Mouse (Mus musculus): ENCODE data around the gene A630076J17Rik. TPM values are rescaled to one million over a fixed set of nuclear protein-coding genes. Genes with fewer than 3 reads are reported as not detected.

A630076J17Rik gene
- total and polyA plus RNA-seq, 3 experiments: not detected

DNA sequence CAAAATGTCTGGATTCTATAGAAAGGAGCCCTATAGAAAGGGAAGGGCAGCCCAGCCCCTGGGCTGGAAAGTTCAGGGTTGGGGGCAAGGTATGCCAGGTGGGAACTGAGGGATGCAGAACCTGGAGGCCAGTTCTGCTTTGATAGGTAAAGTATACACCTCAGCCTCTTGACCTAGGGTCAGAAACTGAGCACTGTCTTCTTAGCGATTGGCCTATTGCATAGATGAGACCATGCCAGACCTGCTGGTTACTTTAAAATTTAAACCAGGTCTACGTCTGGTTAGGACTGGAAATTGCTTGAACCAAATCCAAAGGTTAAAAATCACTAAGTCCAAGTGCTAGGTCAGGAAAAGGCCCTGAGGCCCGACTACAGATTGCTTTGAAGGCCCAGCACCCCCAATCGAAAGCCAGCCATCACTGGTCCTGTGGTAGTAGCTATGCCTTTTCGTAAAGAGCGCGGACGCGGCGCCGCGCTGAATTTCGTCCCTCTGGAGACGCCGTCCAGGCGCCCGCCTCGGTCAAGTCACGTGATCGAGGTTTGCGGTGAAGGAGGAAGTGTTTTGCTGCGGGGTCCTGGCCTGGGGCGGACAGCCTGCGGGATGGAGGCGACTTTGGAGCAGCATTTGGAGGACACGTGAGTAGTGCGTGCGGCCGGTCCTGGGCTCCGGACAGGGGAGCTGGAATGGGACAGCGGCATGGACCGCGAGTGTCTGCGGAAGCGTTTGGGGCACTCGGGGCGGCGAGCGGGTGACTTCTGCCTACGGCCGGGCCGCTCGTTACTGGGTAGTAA lies 48.3 kb downstream of the A630076J17Rik start, which contains the start of gene Lamtor5:
Gene Lamtor5 (plus strand): TSS at position 380 of the 791 bp plus-strand sequence.
- H3K27ac ChIP-seq (ENCODE audit: insufficient read depth, low read depth): 0 out of 2 replicates have a peak within 1 kb of the TSS, but pooled peaks have one; percentile 0
- no peaks in the 10 kb centered on the region for H3K27me3 ChIP-seq (replicated peaks)
- no peaks in the 10 kb centered on the region for H3K9me3 ChIP-seq (replicated peaks; ENCODE audit: low read length)

More for the DNA sequence above, 48.3 kb downstream of the A630076J17Rik start, which contains the start of gene Lamtor5:
- H3K4me1 ChIP-seq (ENCODE audit: control insufficient read depth in 1 of 2, insufficient read depth in 2 of 2): peaks cover 0 to 14% of the 10 kb centered on the region in 2 experiments; a peak in 3 of 4 replicates
- H3K9ac ChIP-seq (ENCODE audit: insufficient read depth, low read depth): peak within 1 kb of the TSS; percentile 59
- H3K4me3 ChIP-seq (replicated peaks in 1 of 3; ENCODE audit: low read depth in 2 of 3, low read length in 2 of 3, poor library complexity in 1 of 3): peak within 1 kb of the TSS; percentile 79 to 93 (median 84)
- H3K79me2 ChIP-seq (replicated peaks; ENCODE audit: control insufficient read depth, extremely low read depth, insufficient read depth, poor library complexity, severe bottlenecking): peaks cover 9% of the 10 kb centered on the region
- in situ Hi-C loops (cut with MboI; ENCODE audit: low pct_ligation_motif_present, low pct_unique_long_range_greater_than_20kb, low sequenced_read_pairs): no loop called here
- peak within 1 kb of the TSS; percentile 94 for H3K4me2 ChIP-seq (ENCODE audit: insufficient read depth, low read depth, poor library complexity, severe bottlenecking)
- dilution Hi-C loops (cut with MboI; ENCODE audit: extremely low pct_ligation_motif_present, extremely low pct_unique_long_range_greater_than_20kb, low sequenced_read_pairs): no loop called here
- peaks cover 13 to 22% of the 10 kb centered on the region in 2 experiments for H3K36me3 ChIP-seq (replicated peaks in 1 of 2; ENCODE audit: control insufficient read depth in 1 of 2, insufficient read depth in 1 of 2, low read length in 1 of 2)
- no peak for TF ChIP-seq MAFK (IDR thresholded peaks at IDR 0.05; ENCODE audit: insufficient replicate concordance, low read length)
- TF ChIP-seq JUND (conservative IDR thresholded peaks at IDR 0.05; ENCODE audit: low read depth, low read length): no peak
- TF ChIP-seq EP300 (IDR thresholded peaks at IDR 0.05; ENCODE audit: low read length): no peak
- TF ChIP-seq KAT2A (IDR thresholded peaks at IDR 0.05; ENCODE audit: insufficient replicate concordance, low read length): peak; percentile 77; the same call in 1 of the 2 replicates
- TF ChIP-seq UBTF (IDR thresholded peaks at IDR 0.05; ENCODE audit: low read depth, low read length): no peak
- TF ChIP-seq IRF4 (IDR thresholded peaks at IDR 0.05; ENCODE audit: low read depth, low read length): peak; percentile 45; the same call in 1 of the 2 replicates
- peak; percentile 44 for TF ChIP-seq MXI1 (IDR thresholded peaks at IDR 0.05; ENCODE audit: low read depth, low read length)
- 0 out of 2 replicates have a peak, but pooled peaks have one; percentile 17 for TF ChIP-seq MYC (IDR thresholded peaks at IDR 0.05; ENCODE audit: low read depth, low read length)
- no peak for TF ChIP-seq GABPA (IDR thresholded peaks at IDR 0.05; ENCODE audit: insufficient replicate concordance, low read depth, low read length)
- 0 out of 2 replicates have a peak, but pooled peaks have one; percentile 18 for TF ChIP-seq CHD2 (IDR thresholded peaks at IDR 0.05; ENCODE audit: low read length)
- peak; percentile 63; the same call in 1 of the 2 replicates for TF ChIP-seq POLR2A (IDR thresholded peaks at IDR 0.05; ENCODE audit: low read depth, low read length)
- TF ChIP-seq ZMIZ1 (IDR thresholded peaks at IDR 0.05; ENCODE audit: low read depth, low read length): 0 out of 2 replicates have a peak, but pooled peaks have one; percentile 41
- no peak for TF ChIP-seq ZKSCAN1 (IDR thresholded peaks at IDR 0.05; ENCODE audit: borderline replicate concordance, low read depth, low read length)
- no peak for TF ChIP-seq JUN (IDR thresholded peaks at IDR 0.05; ENCODE audit: insufficient read depth, low read depth, low read length)
- no peak for TF ChIP-seq CHD1 (IDR thresholded peaks at IDR 0.05; ENCODE audit: low read depth, low read length)
- peak; percentile 88 for TF ChIP-seq HCFC1 (IDR thresholded peaks at IDR 0.05; ENCODE audit: low read depth, low read length)
- TF ChIP-seq MAX (IDR thresholded peaks at IDR 0.05; ENCODE audit: low read length): peak; percentile 85; the same call in 1 of the 2 replicates
- TF ChIP-seq ELF1 (IDR thresholded peaks at IDR 0.05; ENCODE audit: low read depth, low read length): peak; percentile 98
- TF ChIP-seq TBP (conservative IDR thresholded peaks at IDR 0.05; ENCODE audit: low read depth, low read length): no peak
- no peak for TF ChIP-seq ETS1 (conservative IDR thresholded peaks at IDR 0.05; ENCODE audit: low read depth, low read length)
- TF ChIP-seq USF1 (IDR thresholded peaks at IDR 0.05; ENCODE audit: low read depth, low read length): peak; percentile 97
- no peak for TF ChIP-seq PAX5 (IDR thresholded peaks at IDR 0.05; ENCODE audit: low read length)
- TF ChIP-seq MEF2A (IDR thresholded peaks at IDR 0.05; ENCODE audit: borderline replicate concordance, low read depth, low read length): peak; percentile 63; the same call in 1 of the 2 replicates
- peak; percentile 70 for TF ChIP-seq NELFE (IDR thresholded peaks at IDR 0.05; ENCODE audit: low read depth, low read length)
- TF ChIP-seq E2F4 (IDR thresholded peaks at IDR 0.05; ENCODE audit: insufficient replicate concordance, low read depth, low read length): 0 out of 2 replicates have a peak, but pooled peaks have one; percentile 52
- no peak for TF ChIP-seq ZC3H11A (IDR thresholded peaks at IDR 0.05; ENCODE audit: low read depth, low read length)
- TF ChIP-seq TCF12 (IDR thresholded peaks at IDR 0.05; ENCODE audit: low read depth, low read length): peak; percentile 67; the same call in 1 of the 2 replicates
- no peak for TF ChIP-seq CTCF (conservative IDR thresholded peaks at IDR 0.05 in 1 of 2, IDR thresholded peaks at IDR 0.05 in 1 of 2; ENCODE audit: low read depth in 2 of 2, low read length in 2 of 2)
- TF ChIP-seq USF2 (conservative IDR thresholded peaks at IDR 0.05; ENCODE audit: low read depth, low read length): peak; percentile 95
- no peak for TF ChIP-seq ZNF384 (IDR thresholded peaks at IDR 0.05; ENCODE audit: low read depth, low read length)
- peak; percentile 95 for TF ChIP-seq BHLHE40 (IDR thresholded peaks at IDR 0.05; ENCODE audit: low read depth, low read length)
- peak; percentile 92 for TF ChIP-seq SIN3A (IDR thresholded peaks at IDR 0.05; ENCODE audit: low read length)
- no peak for TF ChIP-seq RCOR1 (conservative IDR thresholded peaks at IDR 0.05; ENCODE audit: low read depth, low read length)
- TF ChIP-seq POLR2AphosphoS2 (IDR thresholded peaks at IDR 0.05; ENCODE audit: low read depth, low read length): no peak
- TF ChIP-seq RAD21 (IDR thresholded peaks at IDR 0.05; ENCODE audit: low read depth, low read length): no peak
- TF ChIP-seq SMC3 (IDR thresholded peaks at IDR 0.05; ENCODE audit: low read depth, low read length): no peak
- peak; percentile 20; the same call in 1 of the 2 replicates for TF ChIP-seq NRF1 (IDR thresholded peaks at IDR 0.05; ENCODE audit: low read depth, low read length)
- no peak for TF ChIP-seq MAZ (IDR thresholded peaks at IDR 0.05; ENCODE audit: low read depth, low read length)
- peak; percentile 88 for DNase-seq (ENCODE audit: extremely low read depth)
